Mouse (Mus musculus) forebrain, embryonic 15.5 days (tissue): Measurements from ENCODE around the gene Mcm5. TPM values are rescaled to one million over a fixed set of nuclear protein-coding genes. Genes with fewer than 3 reads are reported as not detected.

Source experiments
- ATAC-seq: fragments of 200-750 bp; cut with Nextera tagmentation; replicated peaks from 2 replicates; pipeline ENCODE4 v1.8.0; 2017; ENCODE audit warnings: mild to moderate bottlenecking, moderate TSS enrichment, moderate library complexity
- H3K27ac ChIP-seq: fragments of 300-500 bp; sonication (generic); replicated peaks from 2 replicates; pipeline ENCODE4 v1.5.1; 2015; ENCODE audit warnings: mild to moderate bottlenecking, inconsistent platforms
- H3K27me3 ChIP-seq: fragments of 300-500 bp; sonication (generic); 2 replicates; pipeline ENCODE4 v1.6.1; 2015; ENCODE audit warnings: inconsistent platforms
- H3K36me3 ChIP-seq: fragments of 300-500 bp; sonication (generic); 2 replicates; pipeline ENCODE4 v1.6.1; 2015; ENCODE audit warnings: mild to moderate bottlenecking, inconsistent platforms
- H3K4me1 ChIP-seq: fragments of 300-500 bp; sonication (generic); 2 replicates; pipeline ENCODE4 v1.6.1; 2015; ENCODE audit warnings: inconsistent platforms
- H3K4me2 ChIP-seq: fragments of 300-500 bp; sonication (generic); replicated peaks from 2 replicates; pipeline ENCODE4 v1.6.1; 2015; ENCODE audit warnings: mild to moderate bottlenecking, inconsistent platforms
- H3K4me3 ChIP-seq: fragments of 300-500 bp; sonication (generic); 2 replicates; pipeline ENCODE4 v1.5.1; 2015; ENCODE audit warnings: mild to moderate bottlenecking, inconsistent platforms
- H3K9ac ChIP-seq: fragments of 300-500 bp; sonication (generic); replicated peaks from 2 replicates; pipeline ENCODE4 v1.6.1; 2015; ENCODE audit warnings: mild to moderate bottlenecking, inconsistent platforms
- H3K9me3 ChIP-seq: fragments of 300-500 bp; sonication (generic); 2 replicates; pipeline ENCODE4 v1.6.1; 2016; ENCODE audit warnings: inconsistent platforms
- WGBS: fragments of 180-500 bp; shearing (Covaris S2); methylation state at CpG from one replicate; pipeline ENCODE4 v1.1.7; 2015; ENCODE audit warnings: mixed read lengths; 5-methylcytosine and 5-hydroxymethylcytosine counted together
- polyA plus RNA-seq: library from polyadenylated mRNA; unstranded; fragments of >200 nt; fragmentation: Nextera tagmentation; extraction: Ambion mirVana; gene quantifications from 2 replicates; pipeline ENCODE4 v1.2.1, GENCODE M21; 2015

The Mcm5 gene
- polyA plus RNA-seq, 1 experiment from 2014 or later = 69.7 TPM

DNA sequence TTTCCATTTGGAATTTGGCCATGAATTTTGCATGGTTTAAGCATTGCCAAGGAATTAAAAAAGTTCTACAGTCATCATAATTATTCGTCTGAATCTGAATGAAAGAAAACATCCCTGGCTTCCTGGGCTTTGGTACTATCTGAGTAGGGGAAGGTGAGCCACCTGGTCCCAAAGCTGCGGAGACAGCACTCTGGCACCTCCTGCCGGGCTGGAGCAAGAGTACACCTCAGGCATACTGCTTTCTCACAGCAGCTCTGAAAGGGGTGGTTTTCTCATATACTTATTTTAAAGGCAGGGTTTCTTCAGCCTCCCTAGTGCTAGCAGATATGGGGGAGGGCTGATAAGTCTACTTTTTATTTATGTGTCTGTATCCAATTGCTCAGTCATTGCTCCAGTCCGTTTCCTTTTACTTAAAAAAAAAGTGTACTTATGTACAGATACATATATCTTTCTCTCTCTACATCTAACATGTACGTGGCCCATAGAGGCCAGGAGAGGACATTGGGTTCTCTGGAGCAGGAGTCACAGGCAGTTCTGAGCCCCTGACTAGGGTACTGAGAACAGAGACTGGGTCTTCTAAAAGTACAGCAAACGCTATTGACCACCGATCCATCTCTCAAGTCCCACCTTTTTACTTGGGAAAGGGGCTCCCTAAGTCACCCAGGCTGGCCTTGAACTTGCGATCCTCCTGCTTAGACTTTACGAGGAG lies 688 bp upstream of the Mcm5 start:
- peaks cover 13% of the 10 kb centered on the region; the same call in 1 of the 2 replicates for H3K36me3 ChIP-seq
- H3K9ac ChIP-seq = peak overlapping the region; percentile 51
- H3K4me2 ChIP-seq = peak overlapping the region; percentile 51
- no peaks in the 10 kb centered on the region for H3K9me3 ChIP-seq
- 1% methylated on average over 9 of the region's 9 CpGs for WGBS
- H3K27me3 ChIP-seq = no peaks in the 10 kb centered on the region
- H3K4me3 ChIP-seq = peak overlapping the region; percentile 65
- peak overlapping the region; percentile 83 for H3K27ac ChIP-seq
- H3K4me1 ChIP-seq = peaks cover 24% of the 10 kb centered on the region
- ATAC-seq = peak; percentile 75

GRCm38 (mm10) chr8:75110093-75110492 lies 724 bp downstream of the Mcm5 start:
- ATAC-seq = no peak
- WGBS = 18% methylated on average over 13 of the region's 13 CpGs
- Histone ChIP-seq H3K27me3 (no peaks in the 10 kb centered on the region), H3K27ac (no peak overlapping the region), H3K4me2 (peak overlapping the region; percentile 59), H3K4me3 (peak overlapping the region; percentile 65), H3K9ac (peak overlapping the region; percentile 50), H3K4me1 (peaks cover 24% of the 10 kb centered on the region), H3K9me3 (no peaks in the 10 kb centered on the region), H3K36me3 (peaks cover 20% of the 10 kb centered on the region; the same call in 1 of the 2 replicates)

- H3K9me3 ChIP-seq = no peaks in the 10 kb centered on the region
- H3K36me3 ChIP-seq = peaks cover 54% of the 10 kb centered on the region
- ATAC-seq = no peak
- 92% methylated on average over 1 of the region's 1 CpGs for WGBS
- no peak overlapping the region for H3K9ac ChIP-seq
- H3K4me2 ChIP-seq = no peak overlapping the region
- H3K27me3 ChIP-seq = no peaks in the 10 kb centered on the region
- no peak overlapping the region for H3K27ac ChIP-seq
- H3K4me1 ChIP-seq = no peaks in the 10 kb centered on the region
- H3K4me3 ChIP-seq = no peak overlapping the region
Measured at GRCm38 (mm10) chr8:75118505-75118904, 9.1 kb downstream of the Mcm5 start.

DNA sequence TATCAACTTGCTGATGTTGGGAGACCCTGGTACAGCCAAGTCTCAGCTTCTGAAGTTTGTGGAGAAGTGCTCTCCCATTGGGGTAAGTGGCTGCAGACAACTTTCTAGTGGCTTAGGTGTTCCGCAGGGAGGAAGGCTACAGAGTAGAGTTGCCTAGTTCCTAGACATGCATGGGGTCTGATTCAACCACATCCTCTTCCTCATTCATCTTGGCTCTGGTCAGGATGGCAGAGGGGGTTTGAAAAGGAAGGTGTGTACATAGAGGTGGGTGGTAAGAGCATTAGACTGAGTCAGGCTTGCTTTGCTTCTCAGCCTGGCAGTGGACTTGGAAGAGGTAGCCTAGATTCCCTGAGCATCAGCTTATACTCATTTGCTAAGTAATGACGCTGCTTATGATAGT lies 9.9 kb downstream of the Mcm5 start:
- Histone ChIP-seq H3K9ac (no peak overlapping the region), H3K9me3 (no peaks in the 10 kb centered on the region), H3K27ac (no peak overlapping the region), H3K4me3 (no peak overlapping the region), H3K27me3 (no peaks in the 10 kb centered on the region), H3K4me2 (no peak overlapping the region), H3K36me3 (peaks cover 52% of the 10 kb centered on the region), H3K4me1 (no peaks in the 10 kb centered on the region)
- ATAC-seq = no peak
- WGBS = 99% methylated on average over 2 of the region's 2 CpGs

DNA sequence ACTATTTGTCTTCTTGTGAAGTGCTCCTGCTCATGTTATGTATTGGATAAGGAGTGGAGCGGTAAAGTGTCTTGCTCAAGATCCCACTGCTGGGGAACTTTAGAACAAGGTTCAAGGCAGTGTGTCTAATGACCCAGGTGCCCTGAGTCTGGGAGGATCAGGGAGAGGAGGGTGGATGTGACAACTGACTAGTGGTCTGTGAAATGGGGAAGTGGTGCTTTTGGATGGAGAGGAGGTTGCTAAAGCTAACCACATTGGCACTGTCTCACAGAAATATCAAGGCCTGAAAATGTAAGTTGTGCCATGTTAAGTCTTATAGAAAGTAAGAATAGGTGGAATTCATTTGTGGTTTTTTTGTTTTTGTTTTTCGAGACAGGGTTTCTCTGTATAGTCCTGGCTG lies 10.4 kb downstream of the Mcm5 start:
- no peak for ATAC-seq

DNA sequence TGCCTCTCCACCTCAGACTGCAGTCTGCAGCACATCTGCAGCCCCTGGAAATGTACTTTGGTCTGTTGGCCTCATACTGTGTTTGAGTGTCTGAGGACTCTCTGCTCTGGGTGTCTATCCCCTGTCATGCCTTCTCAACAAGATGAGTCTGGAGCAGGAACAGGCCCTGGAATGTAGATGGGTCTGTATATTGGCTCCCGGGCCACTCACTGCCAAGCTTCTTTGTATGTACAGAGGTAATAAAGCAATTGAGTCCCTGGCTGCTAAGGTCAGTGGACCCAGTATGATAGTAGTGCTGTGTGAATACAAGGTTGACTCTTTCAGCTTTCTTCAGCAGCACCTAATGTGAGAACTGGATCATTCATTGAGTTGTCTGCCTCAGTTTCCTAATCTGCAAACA lies 18.0 kb downstream of the Mcm5 start:
- 100% methylated on average over 1 of the region's 1 CpGs for WGBS
- H3K36me3 ChIP-seq = peaks cover 26% of the 10 kb centered on the region
- no peak overlapping the region for H3K4me2 ChIP-seq
- H3K9ac ChIP-seq = no peak overlapping the region
- no peak for ATAC-seq
- no peaks in the 10 kb centered on the region for H3K4me1 ChIP-seq
- H3K4me3 ChIP-seq = no peak overlapping the region
- no peak overlapping the region for H3K27ac ChIP-seq
- H3K9me3 ChIP-seq = no peaks in the 10 kb centered on the region
- no peaks in the 10 kb centered on the region for H3K27me3 ChIP-seq

More for the DNA sequence above, 10.4 kb downstream of the Mcm5 start:
- peaks cover 50% of the 10 kb centered on the region for H3K36me3 ChIP-seq
- H3K4me2 ChIP-seq = no peak overlapping the region
- H3K27ac ChIP-seq = no peak overlapping the region
- no peak overlapping the region for H3K9ac ChIP-seq
- WGBS = 94% methylated on average over 2 of the region's 2 CpGs
- no peaks in the 10 kb centered on the region for H3K4me1 ChIP-seq
- no peak overlapping the region for H3K4me3 ChIP-seq
- no peaks in the 10 kb centered on the region for H3K9me3 ChIP-seq
- H3K27me3 ChIP-seq = no peaks in the 10 kb centered on the region

DNA sequence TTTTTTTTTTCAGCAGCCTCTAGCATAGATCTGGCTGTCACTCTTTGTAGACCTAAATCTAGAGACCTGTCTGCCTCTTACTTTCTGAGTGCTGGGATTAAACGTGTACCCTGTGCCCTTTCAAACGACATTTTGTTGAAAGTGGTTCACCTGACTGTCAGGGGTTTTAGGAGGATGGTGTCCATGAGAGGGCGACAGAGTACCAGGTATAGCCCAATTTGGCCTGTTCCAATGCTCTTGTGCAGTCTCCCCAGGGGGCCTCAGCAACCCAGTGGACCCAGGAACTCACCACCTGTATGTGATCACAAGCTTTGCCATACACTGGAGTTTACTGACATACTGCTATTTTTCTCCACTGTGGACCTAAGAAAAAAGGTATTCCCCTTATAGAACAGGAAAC lies 23.1 kb downstream of the Mcm5 start:
- Histone ChIP-seq H3K36me3 (0 out of 2 replicates have a peak, but pooled peaks cover 3% of the 10 kb centered on the region), H3K4me1 (peaks cover 5% of the 10 kb centered on the region; the same call in 1 of the 2 replicates), H3K27me3 (no peaks in the 10 kb centered on the region), H3K4me3 (no peak overlapping the region), H3K9ac (no peak overlapping the region), H3K27ac (no peak overlapping the region), H3K4me2 (no peak overlapping the region), H3K9me3 (no peaks in the 10 kb centered on the region)
- 7% methylated on average over 3 of the region's 3 CpGs for WGBS
- ATAC-seq = no peak

DNA sequence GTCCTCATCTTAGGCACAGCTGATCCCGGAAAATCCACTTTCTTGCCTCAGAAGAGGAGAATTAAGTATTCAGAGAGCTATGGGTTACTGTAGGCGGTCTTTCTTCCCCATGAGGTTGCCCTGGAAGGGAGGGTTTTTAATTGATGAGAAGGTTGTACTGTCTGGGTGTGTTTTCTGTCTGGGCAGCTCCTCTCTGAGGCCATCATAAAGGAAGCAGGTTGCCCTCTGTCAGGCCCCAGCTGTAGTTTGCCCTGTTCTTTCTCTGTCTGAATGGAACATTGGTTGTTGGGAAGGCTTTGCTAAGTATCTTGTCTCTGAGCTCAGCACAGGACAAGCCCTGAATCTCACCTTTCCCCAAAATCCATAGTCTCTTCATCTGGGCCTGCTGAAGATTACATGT lies 24.0 kb downstream of the Mcm5 start:
- Histone ChIP-seq H3K27me3 (no peaks in the 10 kb centered on the region), H3K4me1 (peaks cover 5% of the 10 kb centered on the region; the same call in 1 of the 2 replicates), H3K36me3 (no peaks in the 10 kb centered on the region), H3K4me3 (no peak overlapping the region), H3K27ac (no peak overlapping the region), H3K9me3 (no peaks in the 10 kb centered on the region), H3K9ac (no peak overlapping the region), H3K4me2 (no peak overlapping the region)
- 88% methylated on average over 2 of the region's 2 CpGs for WGBS
- no peak for ATAC-seq

DNA sequence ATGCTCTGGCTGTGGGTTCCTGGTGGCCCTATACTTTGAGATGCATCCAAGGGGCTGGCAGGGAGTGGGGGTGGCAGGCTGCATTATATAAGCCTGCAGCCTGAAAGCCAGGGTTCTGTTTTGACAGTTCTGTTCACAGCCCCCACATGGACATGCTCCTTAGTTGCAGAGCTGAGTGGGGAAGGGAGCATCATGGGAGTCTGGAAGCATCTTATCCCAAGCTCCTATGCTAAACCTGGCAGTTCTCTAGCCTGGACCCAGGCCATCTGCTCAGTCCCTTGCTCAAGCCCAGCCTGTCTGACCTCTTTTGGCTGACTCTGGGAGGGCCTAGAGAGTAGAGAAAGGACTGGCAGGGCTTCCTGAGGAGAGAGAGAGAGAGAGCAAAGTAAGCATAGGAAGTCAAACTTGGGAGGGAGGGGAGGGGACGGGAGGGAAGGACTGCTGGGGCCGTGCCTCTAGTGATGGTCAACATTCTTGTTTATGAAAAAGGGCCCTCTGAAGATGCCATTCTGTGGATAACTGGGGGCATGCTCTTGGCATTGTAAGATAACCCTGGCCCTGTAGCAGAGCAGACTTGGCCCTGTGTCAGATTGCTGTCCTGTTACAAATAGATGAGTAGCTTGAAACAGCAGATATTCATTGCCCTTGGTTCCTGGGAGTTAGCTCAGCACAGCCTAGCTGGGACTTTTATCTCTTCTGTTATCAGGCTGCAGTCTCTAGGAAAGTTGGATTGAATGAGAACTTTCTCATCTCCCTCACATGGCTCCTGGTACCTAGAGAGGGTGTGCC lies 25.4 kb downstream of the Mcm5 start:
- ATAC-seq = peak; percentile 66
- no peaks in the 10 kb centered on the region for H3K36me3 ChIP-seq
- no peak overlapping the region for H3K9ac ChIP-seq
- 59% methylated on average over 2 of the region's 2 CpGs for WGBS
- no peaks in the 10 kb centered on the region for H3K27me3 ChIP-seq
- no peak overlapping the region for H3K4me3 ChIP-seq
- no peak overlapping the region for H3K27ac ChIP-seq
- no peak overlapping the region for H3K4me2 ChIP-seq
- no peaks in the 10 kb centered on the region for H3K9me3 ChIP-seq
- peaks cover 5% of the 10 kb centered on the region; the same call in 1 of the 2 replicates for H3K4me1 ChIP-seq

- H3K36me3 ChIP-seq = no peaks in the 10 kb centered on the region
- no peak for ATAC-seq
- H3K4me1 ChIP-seq = peaks cover 5% of the 10 kb centered on the region; the same call in 1 of the 2 replicates
- no peak overlapping the region for H3K9ac ChIP-seq
- H3K27ac ChIP-seq = no peak overlapping the region
- H3K9me3 ChIP-seq = no peaks in the 10 kb centered on the region
- H3K27me3 ChIP-seq = no peaks in the 10 kb centered on the region
- WGBS = 48% methylated on average over 1 of the region's 1 CpGs
- H3K4me3 ChIP-seq = no peak overlapping the region
- H3K4me2 ChIP-seq = no peak overlapping the region
Measured at GRCm38 (mm10) chr8:75135756-75136155, 26.4 kb downstream of the Mcm5 start.

DNA sequence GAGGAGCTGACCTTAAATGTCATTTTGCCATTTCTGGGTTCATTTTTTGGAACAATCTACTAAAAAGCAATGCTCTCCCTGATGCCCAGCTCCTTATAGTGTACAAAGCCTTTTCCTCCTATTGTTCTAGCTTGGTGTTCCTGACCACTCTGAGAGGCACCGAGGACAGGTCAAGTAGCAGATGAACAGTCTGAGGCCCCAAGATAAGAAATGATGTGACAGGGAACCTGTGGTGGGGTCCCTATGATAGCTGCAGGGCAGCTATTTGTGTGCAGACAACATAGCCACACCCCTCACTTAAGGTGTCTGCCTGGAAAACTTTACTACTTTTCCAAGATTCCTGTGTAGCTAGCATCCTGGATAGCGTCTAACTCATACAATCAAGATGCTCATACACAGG lies 26.9 kb downstream of the Mcm5 start:
- ATAC-seq = no peak
- no peak overlapping the region for H3K27ac ChIP-seq

GRCm38 (mm10) chr8:75137536-75137935 lies 28.2 kb downstream of the Mcm5 start:
- 49% methylated on average over 3 of the region's 3 CpGs for WGBS
- Histone ChIP-seq H3K9me3 (no peaks in the 10 kb centered on the region), H3K27me3 (no peaks in the 10 kb centered on the region), H3K4me3 (no peak overlapping the region), H3K36me3 (no peaks in the 10 kb centered on the region), H3K4me2 (no peak overlapping the region), H3K27ac (no peak overlapping the region), H3K9ac (no peak overlapping the region), H3K4me1 (peaks cover 5% of the 10 kb centered on the region; the same call in 1 of the 2 replicates)
- no peak; the same call in 1 of the 2 replicates for ATAC-seq

More for the DNA sequence above, 26.9 kb downstream of the Mcm5 start:
- Histone ChIP-seq H3K4me2 (no peak overlapping the region), H3K4me1 (peaks cover 5% of the 10 kb centered on the region; the same call in 1 of the 2 replicates), H3K9ac (no peak overlapping the region), H3K4me3 (no peak overlapping the region), H3K27me3 (no peaks in the 10 kb centered on the region), H3K9me3 (no peaks in the 10 kb centered on the region), H3K36me3 (no peaks in the 10 kb centered on the region)
- WGBS = 86% methylated on average over 2 of the region's 2 CpGs
